Mouse (Mus musculus): ENCODE results near the gene Kif9. TPM values are rescaled to one million over a fixed set of nuclear protein-coding genes. Genes with fewer than 3 reads are reported as not detected.

Gene Kif9
- total RNA-seq (2021): 1 to 10 TPM; 3.8 to 5.1 TPM
- long read RNA-seq, experiment 1, partial matches to known transcripts: 0 of 3 reads
- long read RNA-seq, experiment 1, other reads (novel, unspliced or antisense): 1 of 3 reads
- long read RNA-seq, experiment 2, partial matches to known transcripts: 0 of 4 reads
- long read RNA-seq, experiment 2, other reads (novel, unspliced or antisense): 3 of 4 reads

GRCm38 (mm10) chr9:110476124-110477091 is at the start of gene Kif9, which contains the start of gene Klhl18:
Gene Kif9, plus strand, starts transcription at chr9:110476958.
Gene Klhl18, minus strand, starts transcription at chr9:110476694.
- DNase-seq (ENCODE audit: low spot score in 2 of 2): peak; percentile 98 to 99

DNA sequence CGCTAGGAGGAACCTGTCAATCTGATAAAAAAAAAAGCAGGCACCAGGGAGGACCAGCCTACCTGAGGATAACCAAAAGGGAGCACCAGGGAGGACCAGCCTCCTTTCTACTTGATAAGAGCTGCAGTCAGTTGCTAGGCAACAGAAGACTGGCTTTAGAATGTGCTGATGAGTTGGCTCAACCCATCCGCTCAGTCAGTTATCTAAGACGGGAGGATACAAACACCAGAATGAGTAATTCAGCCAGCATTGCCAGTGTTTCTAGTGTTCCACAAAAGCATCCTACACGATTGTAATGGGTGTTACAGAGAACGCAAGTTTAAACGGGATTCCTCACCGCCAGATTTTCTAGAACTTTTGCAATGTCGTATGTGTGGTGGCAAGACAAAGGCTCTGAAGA is 45.5 kb upstream of the Kif9 start:
- DNase-seq (ENCODE audit: low spot score in 2 of 2): peak in 1 of 2 experiments; percentile 63

DNA sequence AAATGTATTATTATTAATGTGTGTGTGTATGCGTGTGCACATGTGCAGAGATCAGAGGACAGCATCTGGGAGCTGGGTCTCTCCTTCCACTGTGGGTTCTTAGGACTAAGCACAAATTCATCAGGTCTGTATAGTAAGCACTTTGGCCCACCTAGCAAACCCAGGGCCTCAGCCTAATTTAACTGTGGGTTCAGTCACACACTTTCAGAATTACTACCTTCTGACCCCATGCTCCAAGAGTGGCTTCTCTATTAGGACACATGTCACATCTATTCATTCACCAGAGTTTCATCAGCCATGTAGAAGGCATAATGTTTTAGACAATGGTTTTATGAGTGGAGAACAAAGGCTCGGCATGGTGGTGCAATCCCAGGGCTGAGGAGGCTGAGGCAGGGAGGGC is 43.7 kb upstream of the Kif9 start:
- no peak for DNase-seq (ENCODE audit: low spot score in 2 of 2)

DNA sequence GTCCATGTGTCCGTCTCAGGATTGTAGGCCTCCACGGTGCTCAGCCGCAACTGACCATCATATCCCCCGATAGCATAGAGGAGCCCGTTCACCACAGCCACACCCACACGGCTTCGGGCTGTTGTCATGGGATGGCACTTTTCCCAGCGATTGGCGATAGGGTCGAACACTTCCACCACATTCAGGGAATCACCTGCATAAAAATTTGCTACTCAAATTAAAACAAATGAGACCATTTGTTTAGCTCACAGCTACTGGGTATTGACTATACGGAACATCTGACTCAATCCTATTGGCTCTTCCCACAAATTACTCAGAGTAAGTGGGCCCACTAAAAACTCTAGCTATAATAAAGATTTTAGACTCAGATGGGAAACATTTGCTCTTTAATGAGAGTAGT is 40.7 kb upstream of the Kif9 start:
- no peak for DNase-seq (ENCODE audit: low spot score in 2 of 2)

DNA sequence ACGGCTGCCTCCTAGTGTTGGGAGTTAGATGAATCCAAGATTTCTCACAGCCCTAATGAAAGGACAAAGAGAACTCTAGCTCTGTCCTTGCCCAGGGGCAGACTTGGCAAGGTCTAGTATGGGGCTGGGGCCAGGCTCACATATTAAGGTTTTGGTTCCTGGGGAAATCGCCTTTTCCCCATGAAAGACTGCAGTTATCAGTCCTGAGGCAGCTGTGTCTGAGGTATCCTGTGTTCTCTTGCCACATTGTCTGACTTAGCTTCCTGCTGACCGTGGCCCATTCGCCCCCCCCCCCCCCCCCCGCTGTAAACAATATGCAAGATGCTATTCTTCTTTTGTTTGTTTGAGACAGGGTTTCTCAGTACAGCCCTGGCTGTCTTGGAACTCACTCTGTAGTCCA is 36.7 kb upstream of the Kif9 start:
- no peak for DNase-seq (ENCODE audit: low spot score in 2 of 2)

DNA sequence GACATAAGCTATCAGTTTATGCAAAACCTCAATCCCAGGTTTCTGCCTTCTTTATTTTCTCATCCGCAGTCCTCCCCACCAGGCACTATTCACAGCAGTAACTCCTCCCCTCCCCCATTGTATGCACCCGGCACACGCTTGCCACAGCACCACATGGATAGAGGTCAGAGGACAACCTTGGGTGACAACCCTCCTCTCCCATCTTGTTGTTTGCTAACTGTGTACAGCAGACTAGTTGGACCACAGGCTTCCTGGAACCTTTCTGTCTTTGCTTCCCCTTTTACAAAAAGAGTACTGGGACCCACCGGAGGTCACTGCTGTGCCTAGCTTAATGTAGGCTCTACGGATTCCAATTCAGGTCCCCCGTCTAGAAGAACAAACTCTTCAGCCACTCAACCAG is 36.2 kb upstream of the Kif9 start:
- DNase-seq (ENCODE audit: low spot score in 2 of 2): no peak

DNA sequence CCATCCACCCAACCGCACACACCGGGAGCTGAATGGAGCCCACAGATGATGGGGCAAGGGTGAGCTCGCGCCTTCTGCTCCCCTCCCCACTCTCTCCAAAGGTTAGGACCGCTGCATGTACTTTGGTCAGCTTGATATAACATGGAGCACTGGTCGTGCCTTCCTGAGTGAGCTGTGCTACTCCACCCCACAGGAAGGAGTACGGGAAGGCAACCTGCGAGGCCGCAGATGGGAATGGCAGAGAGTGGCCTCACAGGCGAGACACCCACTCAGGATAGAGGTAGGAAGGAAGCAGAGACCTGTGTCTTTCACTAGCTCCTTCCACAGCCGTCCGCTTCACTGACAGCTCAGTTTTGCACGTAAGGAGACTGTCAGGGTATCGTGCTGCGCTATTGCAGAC is 28.4 kb upstream of the Kif9 start:
- DNase-seq (ENCODE audit: low spot score in 2 of 2): no peak

DNA sequence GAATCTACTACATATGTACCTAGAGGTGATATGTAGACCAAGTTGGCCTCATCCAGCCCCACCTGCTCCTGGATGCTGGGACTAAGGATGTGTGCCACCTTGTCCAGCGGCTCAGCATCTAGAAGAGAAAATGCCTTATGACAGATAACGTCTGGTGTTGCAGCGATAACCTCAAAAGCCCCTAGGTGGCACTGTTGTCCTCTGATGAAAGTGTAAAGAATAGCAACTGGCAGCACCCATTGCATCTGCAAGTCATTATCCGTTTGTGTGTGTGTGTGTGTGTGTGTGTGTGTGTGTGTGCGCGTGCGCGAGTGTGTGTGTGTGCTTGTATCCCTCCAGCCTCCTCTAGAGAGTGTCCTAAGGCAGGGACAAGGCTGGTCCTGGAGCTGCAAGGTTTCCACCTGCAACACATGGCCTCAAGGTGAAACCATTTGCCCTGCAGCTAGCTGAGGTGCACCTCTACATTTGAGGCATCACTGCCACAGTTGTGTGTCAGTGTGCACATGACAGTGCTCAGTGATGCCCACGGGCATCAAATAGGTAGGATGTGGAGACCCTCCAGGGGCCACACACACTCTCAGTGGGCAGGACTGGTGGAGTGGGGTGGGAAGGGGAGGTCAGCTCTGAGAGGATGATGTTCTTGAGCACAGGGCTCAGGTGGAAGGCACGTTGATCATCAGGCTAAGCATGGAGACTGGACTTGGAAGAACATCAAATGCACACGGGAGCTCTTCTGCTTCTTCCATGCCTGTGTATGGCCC is 27.7 kb upstream of the Kif9 start:
- peak; percentile 76 to 91 for DNase-seq (ENCODE audit: low spot score in 2 of 2)

GRCm38 (mm10) chr9:110452523-110452922 is 24.2 kb upstream of the Kif9 start:
- no peak for DNase-seq (ENCODE audit: low spot score in 2 of 2)

GRCm38 (mm10) chr9:110457926-110458325 is 18.8 kb upstream of the Kif9 start:
- DNase-seq (ENCODE audit: low spot score in 2 of 2): no peak

- no peak for DNase-seq (ENCODE audit: low spot score in 2 of 2)
Measured at GRCm38 (mm10) chr9:110459145-110459727, 17.5 kb upstream of the Kif9 start.

GRCm38 (mm10) chr9:110460884-110461815 is 15.6 kb upstream of the Kif9 start:
- no peak for DNase-seq (ENCODE audit: low spot score in 2 of 2)

GRCm38 (mm10) chr9:110462321-110462720 is 14.4 kb upstream of the Kif9 start:
- DNase-seq (ENCODE audit: low spot score in 2 of 2): no peak

DNA sequence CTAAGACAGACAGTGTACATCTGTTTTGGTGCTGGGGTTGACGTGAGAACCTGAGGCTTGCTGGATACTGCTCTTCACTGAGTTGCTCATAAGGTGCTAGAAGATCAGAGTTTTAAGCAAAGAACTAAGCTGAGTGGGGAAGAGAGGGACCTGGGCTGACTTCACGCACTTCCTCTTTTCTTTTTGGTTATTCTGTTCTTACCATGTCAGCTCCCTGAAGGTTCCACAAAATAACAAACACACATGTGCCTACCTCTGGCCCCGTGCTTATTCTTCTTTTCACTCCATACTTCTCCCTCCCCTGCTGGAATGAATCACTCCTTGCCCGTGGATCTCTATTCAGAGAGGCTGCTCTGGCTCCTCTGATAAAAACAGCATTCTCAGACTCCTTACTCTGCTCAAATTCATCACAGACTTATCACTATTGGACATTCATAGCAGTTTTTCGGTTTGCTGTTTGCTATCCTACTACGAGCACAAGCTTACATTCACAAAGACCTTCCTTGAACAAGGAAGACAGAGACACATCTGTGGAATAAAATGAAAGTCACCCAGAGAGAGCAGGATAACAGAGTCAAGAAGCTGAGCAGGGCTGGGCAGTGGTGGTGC is 12.7 kb upstream of the Kif9 start:
- DNase-seq (ENCODE audit: low spot score in 2 of 2): no peak

- no peak for DNase-seq (ENCODE audit: low spot score in 2 of 2)
Measured at GRCm38 (mm10) chr9:110465336-110465735, 11.4 kb upstream of the Kif9 start.

DNA sequence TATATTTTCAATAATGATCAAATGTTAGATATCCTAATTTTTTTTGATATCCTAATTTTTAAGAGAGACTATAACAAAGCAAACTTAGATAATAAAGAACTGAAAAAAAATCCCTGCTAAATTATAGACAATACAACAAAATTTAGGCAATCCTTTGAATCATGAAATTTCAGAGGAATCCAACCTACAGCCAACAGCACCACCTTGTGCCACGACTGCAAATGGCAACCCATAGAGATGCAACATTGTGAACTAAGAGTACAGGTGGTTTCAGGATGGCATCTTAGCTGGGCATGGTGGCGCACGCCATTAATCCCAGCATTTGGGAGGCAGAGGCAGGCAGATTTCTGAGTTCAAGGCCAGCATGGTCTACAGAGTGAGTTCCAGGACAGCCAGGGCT is 10.6 kb upstream of the Kif9 start:
- no peak for DNase-seq (ENCODE audit: low spot score in 2 of 2)

DNA sequence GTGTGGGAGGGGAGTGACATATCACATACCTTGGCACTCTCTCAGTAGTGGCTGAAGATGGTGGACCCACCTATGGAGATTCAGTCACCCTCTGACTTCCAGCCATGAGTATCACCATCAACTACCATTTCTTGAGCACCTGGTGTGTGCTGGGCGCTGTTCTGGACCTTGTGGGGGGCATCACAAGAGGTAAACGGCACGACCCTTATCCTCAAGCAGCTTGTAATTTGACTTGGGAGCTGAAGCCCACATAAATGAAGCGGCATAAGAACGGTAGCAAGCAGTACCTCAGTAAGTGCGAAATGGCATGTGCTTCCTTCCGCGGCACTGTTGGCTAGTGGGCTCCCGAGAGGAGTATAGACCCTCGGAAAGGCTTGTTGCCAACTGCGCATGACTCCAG is 1.2 kb downstream of the Kif9 start:
- DNase-seq (ENCODE audit: low spot score in 2 of 2): no peak

DNA sequence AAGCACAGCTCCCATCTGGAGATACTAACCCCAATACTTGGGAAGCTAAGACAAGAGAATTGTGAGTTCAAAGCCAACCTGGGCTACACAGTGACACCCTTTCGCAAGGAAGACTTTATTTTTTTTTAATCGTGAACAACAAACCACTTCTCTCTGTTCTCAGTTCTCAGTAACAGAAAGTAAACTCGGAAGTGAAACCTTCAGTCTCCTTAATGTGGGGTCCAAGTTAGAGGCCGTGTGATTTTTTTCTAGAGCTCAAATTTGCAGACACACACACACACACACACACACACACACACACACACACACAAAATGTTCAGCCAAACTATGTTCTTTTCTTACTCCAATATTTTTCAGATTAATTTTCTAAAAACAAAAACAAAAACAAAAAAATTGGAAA is 1.9 kb downstream of the Kif9 start:
- DNase-seq (ENCODE audit: low spot score in 2 of 2): no peak

DNA sequence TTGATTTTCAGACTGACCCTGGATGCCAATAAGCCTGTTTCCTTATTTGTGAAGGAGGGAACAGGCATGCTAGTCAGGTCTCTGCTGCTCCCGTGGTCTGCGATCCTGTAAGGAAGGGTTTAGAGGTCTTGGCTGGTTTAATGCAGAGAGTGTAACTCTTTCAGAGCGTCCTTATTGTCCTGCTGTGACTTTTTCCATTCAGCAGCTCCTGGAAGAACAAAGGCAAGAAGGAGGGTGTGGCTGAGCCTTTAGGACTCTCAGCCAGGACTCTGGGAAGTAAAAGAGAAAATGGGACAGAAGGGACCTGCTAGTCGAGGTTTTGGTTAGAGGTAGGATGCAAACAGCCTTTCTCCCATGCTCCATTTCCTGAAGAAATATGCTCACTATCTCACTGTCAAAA is 12.1 kb downstream of the Kif9 start:
- DNase-seq (ENCODE audit: low spot score in 2 of 2): no peak

GRCm38 (mm10) chr9:110490913-110491312 is 14.2 kb downstream of the Kif9 start:
- no peak for DNase-seq (ENCODE audit: low spot score in 2 of 2)
